Mouse (Mus musculus) urinary bladder, postnatal 0 days (tissue): ENCODE data around the gene Thap2. TPM values are rescaled to one million over a fixed set of nuclear protein-coding genes. Genes with fewer than 3 reads are reported as not detected.

Experiments
- polyA plus RNA-seq: library from polyadenylated mRNA; unstranded; fragments of >200 nt; fragmentation: Nextera tagmentation; extraction: Ambion mirVana; gene quantifications from 2 replicates; pipeline ENCODE4 v1.2.1, GENCODE M21; 2015

Gene Thap2
- 9.1 and 9.5 TPM in 2 replicates for polyA plus RNA-seq

DNA sequence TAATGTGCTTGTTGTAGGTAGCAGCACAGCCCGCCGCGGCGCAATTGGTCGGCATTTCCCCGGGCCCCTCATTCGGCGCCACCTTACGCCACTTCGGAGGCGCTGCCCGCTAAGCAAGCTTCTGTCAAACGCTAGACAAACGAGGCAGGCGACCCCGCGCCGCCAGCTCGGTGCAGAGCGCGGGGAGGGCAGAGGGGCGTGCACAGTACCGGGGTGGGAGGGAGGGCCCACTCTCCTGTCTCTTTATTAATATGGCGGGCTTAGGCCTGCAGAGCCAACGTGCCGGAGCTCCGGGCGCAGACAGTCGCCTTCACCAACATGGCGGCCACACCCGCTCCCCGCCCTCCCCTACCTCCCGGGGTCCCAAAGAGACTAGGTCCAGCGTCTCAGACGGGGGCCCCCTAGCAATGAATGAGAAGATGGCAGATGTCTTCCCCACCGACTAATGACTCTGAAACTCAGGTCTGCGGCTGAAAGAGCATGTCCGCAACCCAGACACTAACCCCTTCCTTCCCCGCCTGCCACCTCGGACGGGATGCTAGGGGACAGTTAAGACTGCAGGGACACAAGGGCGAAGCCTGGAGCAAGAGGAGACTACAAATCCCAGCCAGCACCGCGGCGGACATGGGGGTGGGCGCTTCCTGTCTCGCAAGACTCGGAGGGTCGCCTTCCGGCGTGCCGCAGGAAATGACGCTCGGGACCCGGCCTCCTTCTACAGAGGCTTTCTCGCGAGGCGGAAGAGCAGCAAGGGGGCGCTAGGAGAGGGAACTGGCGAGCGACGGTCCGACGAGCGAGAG lies at the start of gene Thap2, which contains the start of gene Zfc3h1:
Thap2 (minus strand) TSS at position 223 of the 797 bp plus-strand sequence.
Zfc3h1 (plus strand) TSS at position 739 of the 797 bp plus-strand sequence.

GRCm38 (mm10) chr10:115361840-115362622 lies 22.2 kb downstream of the Thap2 start, which contains the start of gene Tmem19:
Gene Tmem19 (minus strand): TSS chr10:115362501.

Other genes with a start within 250 kb of the Thap2 start
- not detected in 2 replicates for gene Tph2, start 199.4 kb downstream of the Thap2 start, polyA plus RNA-seq
- 45.3 and 47.6 TPM in 2 replicates for gene Tbc1d15, start 133.0 kb downstream of the Thap2 start, polyA plus RNA-seq
- gene Rab21, start 68.8 kb downstream of the Thap2 start, polyA plus RNA-seq = 4.7 and 6.0 TPM in 2 replicates
- 20.7 and 24.8 TPM in 2 replicates for gene Tmem19, start 21.9 kb downstream of the Thap2 start, polyA plus RNA-seq
- gene Zfc3h1, start 516 bp upstream of the Thap2 start, polyA plus RNA-seq = 7.7 and 9.1 TPM in 2 replicates
- not detected in 2 replicates for gene A930009A15Rik, start 185.5 kb upstream of the Thap2 start, polyA plus RNA-seq
- gene Lgr5, start 203.3 kb upstream of the Thap2 start, polyA plus RNA-seq = 0.25 and 0.35 TPM in 2 replicates